Mouse (Mus musculus): Measurements from ENCODE around the gene Stn1. TPM values are rescaled to one million over a fixed set of nuclear protein-coding genes. Genes with fewer than 3 reads are reported as not detected.

Stn1 gene
- polyA plus RNA-seq, 1 experiment from 2014 or later = 61.0 TPM

DNA sequence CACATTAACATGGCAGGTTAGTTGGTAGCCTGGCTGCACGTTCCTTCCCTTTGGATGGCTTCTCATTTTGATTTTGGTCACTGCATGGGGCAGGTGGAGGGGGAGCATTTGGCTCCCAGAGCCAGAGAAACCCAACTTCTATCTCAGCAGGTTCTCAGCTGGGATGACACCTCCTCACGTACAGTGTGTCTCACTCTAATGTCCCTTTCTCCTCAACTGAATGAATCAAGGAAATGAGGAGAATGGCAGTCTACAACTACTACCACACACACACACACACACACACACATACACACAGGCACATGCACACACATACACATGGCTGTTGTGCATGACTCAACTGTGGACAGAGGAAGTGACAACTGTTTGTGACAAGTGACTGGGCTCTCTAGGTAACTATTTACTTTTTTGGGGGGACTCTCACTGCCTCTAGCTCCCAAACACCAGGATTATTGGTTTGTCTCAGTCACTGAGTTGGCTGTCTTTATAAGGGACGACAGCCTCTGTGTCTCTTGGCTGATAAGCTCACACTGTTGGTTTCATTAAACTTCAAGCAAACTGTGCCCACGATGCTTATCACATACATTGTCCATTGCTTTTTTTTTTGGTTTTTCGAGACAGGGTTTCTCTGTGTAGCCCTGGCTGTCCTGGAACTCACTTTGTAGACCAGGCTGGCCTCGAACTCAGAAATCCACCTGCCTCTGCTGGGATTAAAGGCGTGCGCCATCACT is 18.0 kb downstream of the Stn1 start:
- Histone ChIP-seq H3K4me1 (ENCODE audit: control insufficient read depth, insufficient read depth, low read length) (no peaks in the 10 kb centered on the region), H3K9me3 (replicated peaks; ENCODE audit: control insufficient read depth, low read length) (no peaks in the 10 kb centered on the region), H3K27me3 (ENCODE audit: control insufficient read depth, insufficient read depth, low read length) (no peaks in the 10 kb centered on the region), H3K4me3 (ENCODE audit: low read depth, low read length) (no peak overlapping the region), H3K36me3 (replicated peaks; ENCODE audit: control insufficient read depth, insufficient read depth, low read depth, low read length) (no peaks in the 10 kb centered on the region; the same call in 1 of the 2 replicates), H3K4me2 (ENCODE audit: low read depth, low read length) (no peak overlapping the region), H3K27ac (replicated peaks; ENCODE audit: low read depth, low read length) (no peak overlapping the region), H3K9ac (replicated peaks; ENCODE audit: low read length) (no peak overlapping the region)
- ATAC-seq (replicated peaks; ENCODE audit: insufficient number of reproducible peaks, low FRiP score, low TSS enrichment, low read depth) (no peak), DNase-seq (ENCODE audit: low spot score) (no peak)
- WGBS = 93% methylated on average over 8 of the region's 8 CpGs

DNA sequence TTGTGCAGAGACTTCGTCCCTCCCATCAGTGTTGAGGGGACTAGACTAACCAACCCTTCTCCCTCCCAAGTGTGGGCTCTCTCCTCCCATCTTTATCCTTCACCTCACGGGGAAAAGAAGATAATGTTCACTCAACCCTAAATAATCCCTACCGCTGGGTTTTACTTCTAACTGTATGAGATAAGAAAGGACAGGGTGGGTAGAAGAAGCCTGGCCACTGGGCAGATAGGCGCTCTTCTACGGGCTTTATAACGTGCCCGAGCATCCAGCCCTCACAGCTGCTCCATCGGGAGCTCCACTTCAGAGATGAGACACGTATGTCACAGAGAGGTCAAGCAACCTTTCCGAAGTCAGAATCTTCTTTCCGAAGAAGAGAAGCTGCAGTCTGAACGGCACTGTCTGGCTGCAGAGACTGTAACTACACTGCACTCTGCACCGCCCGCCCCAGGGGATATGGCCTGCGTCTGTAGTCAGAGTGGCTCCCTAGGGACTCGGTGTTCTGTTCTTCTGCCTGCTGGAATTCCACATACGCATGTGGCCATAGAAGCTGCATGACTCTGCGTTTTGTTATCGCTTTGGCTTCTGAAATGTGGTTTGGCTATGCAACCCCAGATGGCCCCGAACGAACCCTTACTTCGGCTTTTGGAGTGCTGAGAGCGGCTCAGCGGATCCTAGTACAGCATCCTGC is 18.7 kb downstream of the Stn1 start:
- no peak overlapping the region for H3K4me3 ChIP-seq (ENCODE audit: low read depth, low read length)
- no peak overlapping the region for H3K27ac ChIP-seq (replicated peaks; ENCODE audit: low read depth, low read length)
- H3K27me3 ChIP-seq (ENCODE audit: control insufficient read depth, insufficient read depth, low read length) = no peaks in the 10 kb centered on the region
- no peak overlapping the region for H3K4me2 ChIP-seq (ENCODE audit: low read depth, low read length)
- H3K9me3 ChIP-seq (replicated peaks; ENCODE audit: control insufficient read depth, low read length) = no peaks in the 10 kb centered on the region
- H3K4me1 ChIP-seq (ENCODE audit: control insufficient read depth, insufficient read depth, low read length) = no peaks in the 10 kb centered on the region
- no peak overlapping the region for H3K9ac ChIP-seq (replicated peaks; ENCODE audit: low read length)
- DNase-seq (ENCODE audit: low spot score) (no peak), ATAC-seq (replicated peaks; ENCODE audit: insufficient number of reproducible peaks, low FRiP score, low TSS enrichment, low read depth) (no peak)
- H3K36me3 ChIP-seq (replicated peaks; ENCODE audit: control insufficient read depth, insufficient read depth, low read depth, low read length) = no peaks in the 10 kb centered on the region; the same call in 1 of the 2 replicates
- WGBS = 85% methylated on average over 24 of the region's 24 CpGs

DNA sequence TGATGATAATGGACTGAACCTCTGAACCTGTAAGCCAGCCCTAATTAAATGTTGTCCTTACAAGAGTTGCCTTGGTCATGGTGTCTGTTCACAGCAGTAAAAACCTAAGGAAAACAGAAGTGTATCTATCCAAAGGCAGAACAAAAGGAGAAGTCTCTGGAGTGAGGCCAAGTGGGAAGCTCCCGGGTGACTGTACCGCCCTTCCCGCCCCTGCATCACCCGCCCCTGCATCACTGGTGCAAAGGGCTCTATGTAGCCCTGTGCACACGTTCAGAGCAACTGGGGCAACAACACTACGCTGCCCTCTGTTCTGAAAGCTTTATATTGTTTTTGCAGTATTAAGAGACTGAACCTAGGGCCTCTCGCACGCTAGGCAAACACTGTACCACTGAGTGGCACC is 19.7 kb downstream of the Stn1 start:
- H3K36me3 ChIP-seq (replicated peaks; ENCODE audit: control insufficient read depth, insufficient read depth, low read depth, low read length) = no peaks in the 10 kb centered on the region; the same call in 1 of the 2 replicates
- H3K9ac ChIP-seq (replicated peaks; ENCODE audit: low read length) = no peak overlapping the region
- ATAC-seq (replicated peaks; ENCODE audit: insufficient number of reproducible peaks, low FRiP score, low TSS enrichment, low read depth) (no peak), DNase-seq (ENCODE audit: low spot score) (no peak)
- H3K4me3 ChIP-seq (ENCODE audit: low read depth, low read length) = no peak overlapping the region
- H3K4me1 ChIP-seq (ENCODE audit: control insufficient read depth, insufficient read depth, low read length) = no peaks in the 10 kb centered on the region
- no peak overlapping the region for H3K4me2 ChIP-seq (ENCODE audit: low read depth, low read length)
- H3K9me3 ChIP-seq (replicated peaks; ENCODE audit: control insufficient read depth, low read length) = no peaks in the 10 kb centered on the region
- H3K27ac ChIP-seq (replicated peaks; ENCODE audit: low read depth, low read length) = no peak overlapping the region
- 92% methylated on average over 8 of the region's 8 CpGs for WGBS
- H3K27me3 ChIP-seq (ENCODE audit: control insufficient read depth, insufficient read depth, low read length) = no peaks in the 10 kb centered on the region

- no peak for DNase-seq (ENCODE audit: low spot score)
- H3K27ac ChIP-seq (replicated peaks; ENCODE audit: low read depth, low read length) = no peak overlapping the region
- ATAC-seq (replicated peaks; ENCODE audit: insufficient number of reproducible peaks, low FRiP score, low TSS enrichment, low read depth) = no peak
- no peaks in the 10 kb centered on the region for H3K4me1 ChIP-seq (ENCODE audit: control insufficient read depth, insufficient read depth, low read length)
- WGBS = 95% methylated on average over 12 of the region's 12 CpGs
- no peaks in the 10 kb centered on the region for H3K9me3 ChIP-seq (replicated peaks; ENCODE audit: control insufficient read depth, low read length)
- H3K36me3 ChIP-seq (replicated peaks; ENCODE audit: control insufficient read depth, insufficient read depth, low read depth, low read length) = no peaks in the 10 kb centered on the region; the same call in 1 of the 2 replicates
- no peak overlapping the region for H3K4me3 ChIP-seq (ENCODE audit: low read depth, low read length)
- no peak overlapping the region for H3K4me2 ChIP-seq (ENCODE audit: low read depth, low read length)
- H3K27me3 ChIP-seq (ENCODE audit: control insufficient read depth, insufficient read depth, low read length) = no peaks in the 10 kb centered on the region
- no peak overlapping the region for H3K9ac ChIP-seq (replicated peaks; ENCODE audit: low read length)
These were observed 20.4 kb downstream of the Stn1 start for GRCm38 (mm10) chr19:47516879-47517278.

DNA sequence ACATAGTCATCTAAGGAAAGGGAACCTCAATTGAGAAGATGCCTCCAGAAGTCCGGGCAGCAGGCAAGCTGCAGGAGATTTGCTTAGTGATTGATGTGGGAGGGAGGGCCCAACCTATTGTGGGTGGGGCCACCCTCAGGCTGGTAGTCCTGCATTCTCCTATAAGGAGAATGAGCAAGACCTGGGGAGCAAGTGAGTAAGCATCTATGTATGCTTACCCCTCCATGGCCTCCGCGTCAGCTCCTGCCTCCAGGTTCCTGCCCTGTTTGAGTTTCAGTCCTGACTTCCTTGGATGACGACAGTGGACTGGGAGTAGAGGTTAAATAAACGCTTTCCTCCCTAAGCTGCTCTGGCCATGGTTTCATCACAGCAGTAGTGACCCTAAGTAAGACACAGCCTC is 22.2 kb downstream of the Stn1 start:
- ATAC-seq (replicated peaks; ENCODE audit: insufficient number of reproducible peaks, low FRiP score, low TSS enrichment, low read depth) (no peak), DNase-seq (ENCODE audit: low spot score) (no peak)
- no peaks in the 10 kb centered on the region; the same call in 1 of the 2 replicates for H3K36me3 ChIP-seq (replicated peaks; ENCODE audit: control insufficient read depth, insufficient read depth, low read depth, low read length)
- H3K4me2 ChIP-seq (ENCODE audit: low read depth, low read length) = no peak overlapping the region
- no peaks in the 10 kb centered on the region for H3K27me3 ChIP-seq (ENCODE audit: control insufficient read depth, insufficient read depth, low read length)
- 0 out of 2 replicates have a peak, but pooled peaks cover 3% of the 10 kb centered on the region for H3K4me1 ChIP-seq (ENCODE audit: control insufficient read depth, insufficient read depth, low read length)
- WGBS = 74% methylated on average over 5 of the region's 5 CpGs
- no peak overlapping the region for H3K27ac ChIP-seq (replicated peaks; ENCODE audit: low read depth, low read length)
- no peak overlapping the region for H3K4me3 ChIP-seq (ENCODE audit: low read depth, low read length)
- no peaks in the 10 kb centered on the region for H3K9me3 ChIP-seq (replicated peaks; ENCODE audit: control insufficient read depth, low read length)
- H3K9ac ChIP-seq (replicated peaks; ENCODE audit: low read length) = no peak overlapping the region

DNA sequence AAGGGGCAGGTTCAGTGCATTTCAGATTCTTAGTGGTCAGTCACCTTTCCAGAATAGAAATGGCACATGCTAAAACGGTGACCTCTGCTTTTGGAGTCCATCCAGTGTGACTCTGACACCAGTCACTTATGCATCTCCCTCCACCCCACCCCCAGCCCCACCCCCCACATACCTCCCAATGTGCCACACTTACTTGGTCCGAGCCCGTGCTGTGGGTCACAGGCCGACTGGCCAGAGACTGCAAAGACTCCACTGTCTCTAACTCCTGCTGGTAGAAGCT is 23.7 kb downstream of the Stn1 start:
- no peak for DNase-seq (ENCODE audit: low spot score)
- Histone ChIP-seq H3K4me1 (ENCODE audit: control insufficient read depth, insufficient read depth, low read length) (0 out of 2 replicates have a peak, but pooled peaks cover 3% of the 10 kb centered on the region), H3K36me3 (replicated peaks; ENCODE audit: control insufficient read depth, insufficient read depth, low read depth, low read length) (no peaks in the 10 kb centered on the region; the same call in 1 of the 2 replicates), H3K4me2 (ENCODE audit: low read depth, low read length) (no peak overlapping the region), H3K27ac (replicated peaks; ENCODE audit: low read depth, low read length) (no peak overlapping the region), H3K27me3 (ENCODE audit: control insufficient read depth, insufficient read depth, low read length) (no peaks in the 10 kb centered on the region), H3K9ac (replicated peaks; ENCODE audit: low read length) (no peak overlapping the region), H3K9me3 (replicated peaks; ENCODE audit: control insufficient read depth, low read length) (no peaks in the 10 kb centered on the region), H3K4me3 (ENCODE audit: low read depth, low read length) (no peak overlapping the region)
- no peak for ATAC-seq (replicated peaks; ENCODE audit: insufficient number of reproducible peaks, low FRiP score, low TSS enrichment, low read depth)
- WGBS = 75% methylated on average over 4 of the region's 4 CpGs

DNA sequence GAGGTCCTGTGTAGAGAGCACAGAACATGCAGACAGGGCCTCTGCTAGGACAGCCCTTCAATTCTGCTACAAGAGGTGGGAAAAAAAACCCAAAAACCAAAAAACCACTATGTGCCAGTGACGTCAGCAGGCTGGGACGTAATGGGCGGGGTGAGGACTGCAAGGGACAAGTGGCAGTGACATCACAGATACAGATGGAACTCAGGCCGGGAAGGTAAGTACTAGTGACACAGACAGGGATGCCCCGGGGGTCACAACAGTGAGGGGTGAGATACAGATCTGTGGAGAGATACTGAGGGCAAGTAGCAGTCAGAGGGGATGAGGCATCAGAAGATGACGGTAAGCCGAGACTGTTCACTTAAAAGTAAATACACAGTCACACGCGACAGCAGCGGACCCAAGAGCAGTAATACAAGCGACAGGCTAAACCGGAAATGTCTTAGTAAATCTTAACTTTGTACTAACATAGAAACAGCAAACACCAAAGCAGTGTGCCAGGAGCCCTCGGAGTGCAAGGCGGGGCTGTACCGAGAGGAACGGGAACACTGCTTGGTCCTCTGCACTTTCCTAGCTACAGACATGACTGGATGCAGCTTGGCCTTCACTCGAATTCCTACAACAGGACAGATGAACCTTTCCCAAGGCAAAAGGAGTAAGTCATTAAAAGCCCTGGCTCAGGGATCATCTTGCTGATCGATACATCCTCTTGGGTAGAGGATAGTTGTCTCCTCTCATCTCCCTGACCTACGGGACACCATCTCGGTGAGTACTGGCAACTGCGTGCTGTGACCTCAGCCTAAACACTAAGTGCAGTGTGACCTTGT is 24.3 kb downstream of the Stn1 start:
- Histone ChIP-seq H3K27ac (replicated peaks; ENCODE audit: low read depth, low read length) (no peak overlapping the region), H3K27me3 (ENCODE audit: control insufficient read depth, insufficient read depth, low read length) (no peaks in the 10 kb centered on the region), H3K4me3 (ENCODE audit: low read depth, low read length) (no peak overlapping the region), H3K36me3 (replicated peaks; ENCODE audit: control insufficient read depth, insufficient read depth, low read depth, low read length) (no peaks in the 10 kb centered on the region; the same call in 1 of the 2 replicates), H3K4me1 (ENCODE audit: control insufficient read depth, insufficient read depth, low read length) (0 out of 2 replicates have a peak, but pooled peaks cover 3% of the 10 kb centered on the region), H3K9me3 (replicated peaks; ENCODE audit: control insufficient read depth, low read length) (no peaks in the 10 kb centered on the region), H3K4me2 (ENCODE audit: low read depth, low read length) (no peak overlapping the region), H3K9ac (replicated peaks; ENCODE audit: low read length) (no peak overlapping the region)
- DNase-seq (ENCODE audit: low spot score) (no peak), ATAC-seq (replicated peaks; ENCODE audit: insufficient number of reproducible peaks, low FRiP score, low TSS enrichment, low read depth) (no peak)
- WGBS = 84% methylated on average over 21 of the region's 21 CpGs
